Mouse (Mus musculus) erythroblast, embryonic 14.5 days (primary cell): ENCODE results near the gene Ctdspl.

Experiments used
- GATA1 ChIP-seq: IDR thresholded peaks from 2 replicates; pipeline ENCODE4 v1.6.1; 2012; ENCODE audit warnings: low read length, inconsistent platforms, mixed read lengths
- TAL1 ChIP-seq: IDR thresholded peaks from 3 replicates; pipeline ENCODE4 v1.6.1; 2012; ENCODE audit warnings: low read length, inconsistent platforms, mixed read lengths

DNA sequence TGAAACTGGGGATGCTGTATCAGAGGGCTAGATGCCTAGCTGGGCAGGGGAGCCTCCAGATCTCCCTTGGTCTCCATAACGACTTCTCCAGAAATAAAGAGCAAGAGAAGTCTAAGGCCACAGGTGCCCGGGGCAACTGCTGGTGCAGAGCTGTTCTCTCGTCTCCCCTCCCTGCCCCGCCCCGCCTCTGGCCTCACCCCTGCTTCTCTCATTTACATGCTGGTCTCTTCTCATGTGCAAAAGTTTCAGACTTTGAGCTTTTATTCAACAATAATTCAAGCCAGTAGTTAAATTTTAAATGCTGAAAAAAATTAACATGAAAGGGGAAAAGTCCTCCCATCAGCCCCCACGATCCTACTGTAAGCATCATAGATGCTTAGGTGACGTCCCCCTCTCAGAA lies 95.5 kb downstream of the Ctdspl start:
- no peak for TF ChIP-seq TAL1
- TF ChIP-seq GATA1 = no peak
